Mouse (Mus musculus) left cerebral cortex, postnatal 10 days (tissue): ENCODE results near the gene Cntnap5c. TPM values are rescaled to one million over a fixed set of nuclear protein-coding genes. Genes with fewer than 3 reads are reported as not detected.
"Not testable (repeated sequence)": the region's sequence is repeated elsewhere in the genome, so short reads cannot be mapped to it uniquely, and the experiment has no call there.

ENCODE experiments used
- DNase-seq, 2 experiments: peaks; one replicate each; pipeline ENCODE4 v3.0.0; 2021 to 2022; ENCODE audit warnings: low spot score in 2 of 2, mixed read lengths in 1 of 2; ENCODE audit errors: extremely low spot score in 1 of 2
- intact Hi-C: fragments of 180-260 bp; cut with DNase I; formaldehyde crosslinking; loops from one replicate; pipeline ENCODE4 v1.15.1; 2025
- total RNA-seq, 2 experiments: library from RNA; stranded (reverse); gene quantifications; 2 replicates each; pipeline ENCODE4 v1.2.3; 2021

Cntnap5c gene
- 1 to 10 TPM; 8.2 to 8.9 TPM for total RNA-seq

- intact Hi-C loops = no loop called here
- DNase-seq = peak; percentile 11 to 37
These were observed at the start of gene Cntnap5c for GRCm38 (mm10) chr17:57768622-57769610. Gene Cntnap5c, plus strand, starts transcription at chr17:57769570.

GRCm38 (mm10) chr17:57742119-57742518 lies 27.3 kb upstream of the Cntnap5c start, which contains the start of gene Gm21834:
Gene Gm21834, minus strand, starts transcription at chr17:57742219.
- DNase-seq = no peak

DNA sequence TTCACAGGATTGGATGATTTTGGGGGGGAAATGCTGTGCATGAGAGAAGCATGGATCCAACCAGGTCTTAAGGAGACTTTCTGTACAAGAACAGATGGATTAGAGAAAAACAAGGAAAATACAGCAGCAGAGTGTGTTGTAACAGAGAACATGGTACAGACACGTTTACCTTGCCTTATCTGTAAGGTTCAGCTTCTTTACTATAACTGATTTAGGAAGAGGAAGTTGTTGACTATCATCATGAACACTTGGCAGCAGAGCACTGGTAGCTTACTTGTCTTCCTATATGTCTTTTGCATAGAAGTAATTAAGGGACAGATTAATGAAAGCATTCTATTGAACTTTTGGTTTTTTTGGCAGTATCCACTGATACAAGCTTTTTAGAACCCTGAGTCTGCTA lies 11.3 kb upstream of the Cntnap5c start:
- no peak for DNase-seq

More at GRCm38 (mm10) chr17:57742119-57742518, 27.3 kb upstream of the Cntnap5c start, which contains the start of gene Gm21834:
- intact Hi-C loops = no loop called here

GRCm38 (mm10) chr17:57767306-57767705 lies 2.1 kb upstream of the Cntnap5c start:
- intact Hi-C loops = no loop called here
- DNase-seq = no peak

More for the DNA sequence above, 11.3 kb upstream of the Cntnap5c start:
- intact Hi-C loops = no loop called here

GRCm38 (mm10) chr17:57770904-57771303 lies 1.5 kb downstream of the Cntnap5c start:
- peak in 1 of 2 experiments; percentile 50 for DNase-seq
- intact Hi-C loops = loop anchor here (5.0 kb wide), 2 partner anchors 1051 to 1136 kb away; no protein-coding TSS in a partner anchor

GRCm38 (mm10) chr17:57788161-57788799 lies 18.9 kb downstream of the Cntnap5c start:
- DNase-seq = no peak
- intact Hi-C loops = no loop called here

DNA sequence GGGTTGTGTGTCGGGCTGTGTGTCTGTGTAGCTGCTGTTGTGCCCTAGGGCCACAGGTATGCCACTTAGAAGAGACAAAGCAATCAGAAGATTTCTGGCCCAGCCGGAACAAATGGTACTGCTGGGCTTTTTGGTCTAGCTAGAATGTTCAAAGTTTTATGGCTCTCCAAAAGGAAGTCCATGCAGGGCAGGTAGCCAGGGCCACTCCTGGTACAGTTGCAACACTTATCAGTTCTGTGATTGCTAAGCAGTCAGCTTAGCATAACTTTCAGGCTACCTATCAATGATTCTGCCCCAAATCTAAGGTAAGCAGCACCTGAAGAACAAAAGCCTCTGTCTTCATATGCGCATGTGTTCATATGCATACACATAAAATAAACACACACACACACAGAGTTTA lies 26.0 kb downstream of the Cntnap5c start:
- intact Hi-C loops = no loop called here
- DNase-seq = no peak

- DNase-seq = no peak
- intact Hi-C loops = no loop called here
These were observed 27.4 kb downstream of the Cntnap5c start for GRCm38 (mm10) chr17:57796668-57797311.

DNA sequence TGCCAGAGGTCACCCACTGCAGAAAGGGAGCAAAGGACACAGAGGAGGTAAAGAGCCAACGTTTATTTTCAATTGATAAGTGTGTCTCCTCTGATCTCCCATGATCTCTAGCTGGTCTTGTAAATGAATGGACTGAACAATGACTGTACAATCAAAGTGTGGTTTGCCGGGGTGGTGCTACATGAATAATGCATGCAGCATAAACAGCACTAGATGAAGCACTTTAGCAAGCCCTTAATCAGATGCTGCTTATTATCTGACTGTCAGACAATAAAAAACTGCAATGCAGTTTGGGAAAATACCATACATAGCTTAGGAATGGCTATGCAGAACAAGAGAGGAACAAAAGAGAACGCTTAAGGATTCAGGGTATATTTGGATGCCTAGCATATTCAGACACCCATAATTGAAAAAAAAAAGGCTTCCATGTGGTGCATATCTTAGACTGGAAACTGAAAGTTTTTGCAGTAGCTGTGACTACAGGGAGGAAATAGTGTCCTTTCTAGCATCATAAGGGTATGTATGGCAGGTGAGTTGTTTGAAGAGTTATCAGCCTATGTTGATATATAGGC lies 30.1 kb downstream of the Cntnap5c start:
- no peak for DNase-seq
- intact Hi-C loops = no loop called here

DNA sequence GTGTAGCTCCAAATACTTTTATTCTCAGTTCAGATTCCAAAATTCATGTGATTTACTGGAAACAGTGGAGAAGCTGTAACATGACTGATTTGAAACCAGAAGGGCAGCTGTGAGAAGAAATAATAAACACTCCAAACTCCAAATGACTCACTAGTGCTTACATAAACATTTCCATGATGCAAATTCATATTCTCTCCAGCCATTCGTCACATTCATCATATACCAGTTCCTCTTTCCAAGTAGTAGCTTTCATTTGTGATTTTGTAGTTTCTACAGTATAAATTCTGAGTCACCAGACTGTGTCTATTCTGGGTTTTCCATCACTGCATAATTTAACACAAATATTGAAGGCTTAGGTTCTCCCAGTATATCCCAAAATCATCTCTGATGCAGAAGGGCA lies 31.8 kb downstream of the Cntnap5c start:
- intact Hi-C loops = loop anchor here (2.0 kb wide), 1 partner anchor 26 kb away; no protein-coding TSS in a partner anchor
- no peak for DNase-seq

DNA sequence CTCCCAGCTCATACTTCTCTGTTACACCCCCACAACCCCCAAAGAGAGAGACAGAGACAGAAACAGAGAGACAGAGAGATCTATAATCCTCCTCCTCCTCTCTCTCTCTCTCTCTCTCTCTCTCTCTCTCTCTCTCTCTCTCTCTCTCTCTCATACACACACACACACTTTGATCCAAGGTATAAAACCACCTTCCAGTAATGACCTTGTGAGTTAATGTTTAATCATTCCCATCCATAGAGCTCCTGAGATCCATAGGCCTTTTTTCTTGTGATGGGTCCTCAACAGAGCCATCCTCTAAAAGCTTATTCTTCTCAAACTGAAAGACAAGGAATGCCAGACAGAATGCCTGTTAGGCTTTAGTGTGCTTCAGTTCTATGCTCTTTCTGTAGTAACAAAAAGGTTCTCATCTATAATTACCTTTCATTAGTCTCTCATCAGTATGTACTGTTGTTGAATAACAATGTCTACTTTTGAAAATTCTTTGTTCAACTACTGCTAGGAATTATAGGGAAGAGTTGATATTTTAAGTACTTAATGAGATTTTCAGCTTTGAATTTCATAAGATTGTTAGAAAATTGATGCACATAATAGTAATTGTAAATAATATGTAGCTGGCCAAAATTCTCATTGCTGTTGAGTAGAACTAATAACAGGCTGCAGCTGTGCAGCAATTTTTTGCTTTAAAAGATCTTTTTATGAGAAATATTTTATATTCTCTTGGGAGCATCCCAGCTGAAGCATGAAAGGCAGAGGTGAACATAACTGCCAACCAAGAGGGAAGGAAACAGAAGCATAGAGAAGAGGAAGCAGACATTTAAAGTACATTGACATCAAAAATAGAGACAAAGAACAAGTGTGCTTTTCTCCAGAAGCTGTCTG lies 68.0 kb downstream of the Cntnap5c start:
- intact Hi-C loops = no loop called here
- no peak for DNase-seq

GRCm38 (mm10) chr17:57855811-57856210 lies 86.4 kb downstream of the Cntnap5c start:
- DNase-seq, intact Hi-C loops: not testable (repeated sequence)

DNA sequence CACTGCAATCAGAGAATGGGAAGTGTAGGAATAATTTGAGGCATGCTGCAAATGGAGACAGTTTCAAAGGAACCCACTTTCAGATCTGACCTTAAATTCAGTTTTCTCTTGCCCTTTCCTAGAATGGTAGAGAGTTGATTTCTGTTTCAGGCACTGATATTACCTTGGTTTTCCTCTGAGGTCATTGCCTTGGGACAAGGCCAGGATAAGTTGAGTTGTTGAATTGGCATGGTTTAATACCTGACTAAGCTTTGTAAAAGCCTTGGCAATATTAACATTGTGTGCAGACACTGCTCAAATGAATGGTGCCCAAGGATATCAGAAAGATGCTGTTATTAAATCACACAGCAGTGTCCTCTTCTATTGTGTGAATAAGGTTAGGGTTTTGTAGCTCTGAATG lies 96.6 kb downstream of the Cntnap5c start:
- intact Hi-C loops = no loop called here
- no peak for DNase-seq

DNA sequence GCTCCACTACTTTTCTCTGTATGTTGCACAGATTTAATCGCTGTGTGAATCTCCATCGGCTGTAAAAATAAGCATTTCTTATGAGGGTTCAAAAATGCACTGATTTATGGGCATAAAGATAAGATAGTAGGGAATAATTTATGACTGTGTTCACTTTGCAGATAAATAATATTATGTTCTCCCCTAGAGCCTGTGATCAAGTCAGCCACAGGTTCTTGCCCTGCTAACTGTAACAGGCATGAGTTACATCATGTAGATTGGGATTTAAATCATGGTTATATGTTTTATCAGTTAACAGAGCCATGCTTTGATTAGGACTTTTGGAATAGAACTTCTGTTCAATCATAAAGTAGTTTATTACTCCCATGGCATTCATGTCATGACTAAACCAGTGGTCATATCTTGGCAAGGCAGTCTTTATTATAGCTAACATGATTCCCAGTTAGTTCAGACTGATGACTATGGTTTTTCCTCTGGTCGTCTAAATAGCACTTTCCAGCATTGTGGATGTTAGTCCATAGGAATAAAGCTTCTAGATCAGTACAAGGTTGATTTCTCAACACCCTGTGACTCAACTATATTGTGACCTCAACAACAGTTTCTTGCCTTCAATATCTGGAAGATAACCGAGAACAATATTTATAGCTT lies 118.5 kb downstream of the Cntnap5c start:
- DNase-seq = no peak
- intact Hi-C loops = no loop called here

DNA sequence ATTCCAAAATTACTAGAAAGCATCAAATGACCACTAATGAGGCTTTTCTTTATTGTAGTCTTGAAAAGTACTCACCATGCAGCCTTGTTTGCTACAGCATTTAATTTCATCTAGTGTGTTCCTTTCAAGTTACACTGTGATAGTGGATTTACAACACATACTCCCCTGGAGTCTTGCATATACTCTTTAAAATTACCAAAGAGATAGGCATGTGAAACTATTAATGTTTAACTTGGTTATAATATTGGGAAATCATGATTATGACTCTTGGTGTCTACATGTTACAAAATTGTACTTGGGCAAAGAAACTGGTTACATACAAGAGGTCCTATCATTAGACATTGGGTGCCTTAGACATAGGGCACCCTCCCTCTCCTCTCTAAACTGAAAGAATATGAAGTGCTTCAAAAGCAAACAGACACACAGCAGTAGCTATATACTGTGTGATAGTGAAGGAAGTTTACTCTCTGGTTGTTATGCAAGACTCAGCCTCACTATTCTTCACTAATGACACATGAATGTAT lies 142.5 kb downstream of the Cntnap5c start:
- no peak for DNase-seq
- intact Hi-C loops = no loop called here

- no peak for DNase-seq
- intact Hi-C loops = no loop called here
These were observed 214.9 kb downstream of the Cntnap5c start for GRCm38 (mm10) chr17:57984230-57984629.

- no peak for DNase-seq
- intact Hi-C loops = no loop called here
These were observed 219.1 kb downstream of the Cntnap5c start for GRCm38 (mm10) chr17:57988420-57988819.
